Mouse (Mus musculus): Measurements from ENCODE around the gene Nepro.

Nepro gene

DNA sequence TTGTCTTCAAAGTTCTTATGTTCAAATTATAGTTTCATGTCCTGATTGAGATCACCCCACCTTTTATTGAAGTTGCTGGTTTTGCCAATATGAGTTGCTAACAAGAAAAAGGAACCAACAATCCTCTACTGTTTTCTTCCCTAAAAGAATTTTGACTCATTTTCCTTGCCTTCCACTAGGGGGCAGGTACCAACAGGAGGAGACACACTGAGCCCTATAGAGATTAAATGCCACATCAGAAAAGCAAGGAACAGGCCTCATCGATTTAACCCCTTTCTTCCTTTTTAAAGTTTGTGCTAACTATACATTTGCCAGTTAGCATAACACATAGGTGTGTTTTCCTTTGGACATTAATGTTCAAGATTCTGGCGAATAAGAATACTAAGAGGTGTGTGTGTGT lies 43.9 kb downstream of the Nepro start:
- DNase-seq = no peak

- DNase-seq = no peak
Measured at GRCm38 (mm10) chr16:44772577-44772976, 48.5 kb downstream of the Nepro start.

DNA sequence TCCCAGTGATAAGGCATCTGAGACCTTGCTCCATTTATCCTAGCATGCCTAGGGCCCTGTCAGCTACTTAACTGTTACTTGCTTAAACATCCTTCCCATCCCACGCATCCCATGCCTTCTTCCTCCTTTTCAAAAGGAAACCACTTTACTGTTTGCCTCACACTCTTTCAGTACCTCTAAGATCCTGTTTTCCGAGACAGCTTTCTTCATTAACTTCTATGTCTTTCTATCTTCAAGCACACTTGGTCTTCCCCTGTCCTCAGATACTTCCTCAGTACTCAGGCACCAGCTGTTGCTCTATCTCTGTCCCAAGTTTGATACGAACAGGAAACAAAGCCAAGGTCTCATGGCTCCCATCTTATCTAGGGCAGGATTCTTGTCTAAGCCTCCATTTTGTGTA lies 49.6 kb downstream of the Nepro start:
- no peak for DNase-seq

- no peak for DNase-seq
Measured at GRCm38 (mm10) chr16:44774201-44774600, 50.1 kb downstream of the Nepro start.

DNA sequence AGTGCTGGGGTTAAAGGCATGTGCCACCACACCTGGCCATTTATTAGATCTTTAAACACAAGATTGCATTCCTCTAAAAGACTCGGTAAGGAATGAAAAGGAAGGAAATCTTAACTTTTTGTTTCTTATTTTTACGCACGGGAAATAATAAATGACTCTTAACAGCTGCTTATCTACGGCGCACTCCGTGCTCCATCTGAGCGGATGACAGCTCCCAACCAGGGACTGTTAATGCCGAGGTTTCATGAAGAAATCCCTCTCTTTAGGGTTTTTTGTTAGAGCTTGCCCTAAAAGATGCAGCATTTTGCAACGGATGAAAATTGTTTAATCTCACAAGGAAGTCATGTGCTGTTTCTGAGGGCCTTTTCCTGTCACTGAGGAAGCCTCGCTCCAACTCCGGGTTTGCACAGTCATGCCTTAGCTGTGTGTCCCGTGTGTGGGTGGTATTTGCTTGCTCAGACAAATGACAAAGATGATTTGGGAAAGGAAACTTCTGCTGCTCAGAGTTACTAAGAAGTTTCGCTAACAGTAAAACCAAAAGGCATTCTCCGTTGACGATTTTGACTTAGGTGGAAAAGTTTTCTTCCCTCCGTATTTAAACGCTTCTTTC lies 54.5 kb downstream of the Nepro start:
- DNase-seq = no peak

- no peak for DNase-seq
Measured at GRCm38 (mm10) chr16:44779494-44779893, 55.4 kb downstream of the Nepro start.

DNA sequence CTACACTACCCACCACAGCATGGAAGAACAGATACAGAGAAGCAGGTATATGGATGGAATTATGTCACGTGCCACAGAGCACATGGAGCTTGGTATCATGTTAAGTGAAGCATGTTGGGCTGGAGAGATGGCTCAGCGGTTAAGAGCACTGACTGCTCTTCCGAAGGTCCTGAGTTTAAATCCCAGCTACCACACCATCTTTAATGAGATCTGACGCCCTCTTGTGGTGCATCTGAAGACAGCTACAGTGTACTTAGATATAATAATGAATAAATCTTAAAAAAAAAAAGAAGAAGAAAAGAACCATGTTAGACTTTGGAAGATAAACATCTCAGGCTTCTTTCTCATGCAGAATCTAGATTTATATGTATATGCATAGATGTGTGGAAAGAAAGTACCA lies 56.6 kb downstream of the Nepro start:
- DNase-seq = no peak
